Mouse (Mus musculus) bone marrow, adult 2 months (tissue): Measurements from ENCODE around the gene Coro1c. TPM values are rescaled to one million over a fixed set of nuclear protein-coding genes. Genes with fewer than 3 reads are reported as not detected.

Source experiments
- H3K27ac ChIP-seq: fragments of 200-500 bp; 2 replicates; pipeline ENCODE4 v1.5.1; 2012; ENCODE audit warnings: low read depth, mild to moderate bottlenecking, control low read depth, inconsistent platforms, low read length; ENCODE audit not compliant: control insufficient read depth, poor library complexity, insufficient read depth
- H3K4me1 ChIP-seq: fragments of 200-500 bp; 2 replicates; pipeline ENCODE4 v1.6.1; 2011; ENCODE audit warnings: low read length; ENCODE audit not compliant: control insufficient read depth, insufficient read depth
- H3K4me3 ChIP-seq: fragments of 200-500 bp; replicated peaks from 2 replicates; pipeline ENCODE3; 2011; ENCODE audit warnings: mild to moderate bottlenecking, low read depth, low read length, control low read depth; ENCODE audit not compliant: control insufficient read depth
- CTCF ChIP-seq: fragments of 200-500 bp; IDR thresholded peaks from 2 replicates; pipeline ENCODE4 v1.5.1; 2011; ENCODE audit warnings: low read length, control low read depth; ENCODE audit not compliant: control insufficient read depth, insufficient read depth
- POLR2A ChIP-seq: fragments of 200-500 bp; IDR thresholded peaks from 2 replicates; pipeline ENCODE4 v1.6.1; 2011; ENCODE audit warnings: low read depth, mild to moderate bottlenecking, control low read depth, low read length, borderline replicate concordance; ENCODE audit not compliant: control insufficient read depth
- WGBS: fragments of 180-500 bp; shearing (Covaris S2); methylation state at CpG from one replicate; pipeline ENCODE4 v1.1.7; 2018; 5-methylcytosine and 5-hydroxymethylcytosine counted together
- polyA plus RNA-seq: library from polyadenylated mRNA; stranded (reverse); fragments of >200 nt; gene quantifications from 2 replicates; pipeline ENCODE4 v1.2.4, GENCODE M21; 2011; ENCODE audit warnings: low replicate concordance; ENCODE audit not compliant: missing spikeins, insufficient read depth, insufficient read length

Coro1c gene
- polyA plus RNA-seq, 1 experiment: 52.7 TPM

DNA sequence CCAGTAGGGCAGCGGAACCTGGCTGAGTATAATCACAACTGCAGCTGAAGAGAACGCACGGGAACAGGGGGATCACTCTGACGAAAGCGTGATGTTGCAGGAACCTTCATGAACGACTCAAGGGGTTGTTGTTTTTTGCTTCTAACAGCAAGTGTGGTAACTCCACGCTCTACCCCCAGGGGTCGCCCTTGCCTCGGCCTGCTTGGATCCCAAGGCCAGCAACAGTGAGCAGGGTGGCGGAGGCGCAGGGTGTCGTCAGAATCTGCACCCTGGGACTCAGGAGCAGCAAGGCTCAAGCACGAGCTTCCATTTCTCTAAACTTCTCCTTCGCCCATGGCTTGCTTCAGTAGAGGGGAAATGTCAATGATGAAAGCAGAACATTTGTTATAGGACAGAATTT, 54.1 kb downstream of the Coro1c start:
- WGBS: 16% methylated on average over 14 of the region's 14 CpGs
- peaks cover 2% of the 10 kb centered on the region for H3K4me1 ChIP-seq
- H3K4me3 ChIP-seq: no peak overlapping the region
- no peak overlapping the region for H3K27ac ChIP-seq
- TF ChIP-seq CTCF: peak; percentile 99
- TF ChIP-seq POLR2A: no peak

DNA sequence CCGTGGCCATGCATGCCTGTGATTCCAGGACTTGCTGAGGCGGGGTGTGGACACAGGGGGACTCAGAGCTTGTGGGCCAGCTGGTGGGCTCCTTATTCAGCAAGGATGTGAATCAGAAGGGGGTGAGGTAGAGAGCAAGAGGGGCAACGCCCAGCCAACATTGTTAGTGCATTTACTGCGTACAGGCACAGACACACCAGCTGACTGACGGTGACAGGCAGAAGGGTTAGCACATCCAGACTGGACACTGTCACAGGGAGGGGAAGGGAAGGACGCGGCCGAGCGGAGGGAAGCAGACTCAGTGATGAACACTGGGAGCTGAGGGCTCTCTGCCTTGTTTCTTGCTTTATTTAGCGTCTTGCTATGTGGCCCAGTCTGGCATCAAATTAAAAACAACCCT, 55.0 kb downstream of the Coro1c start:
- TF ChIP-seq POLR2A: no peak
- TF ChIP-seq CTCF: no peak
- H3K4me3 ChIP-seq: no peak overlapping the region
- 90% methylated on average over 10 of the region's 10 CpGs for WGBS
- H3K4me1 ChIP-seq: peaks cover under 1% of the 10 kb centered on the region
- H3K27ac ChIP-seq: no peak overlapping the region

DNA sequence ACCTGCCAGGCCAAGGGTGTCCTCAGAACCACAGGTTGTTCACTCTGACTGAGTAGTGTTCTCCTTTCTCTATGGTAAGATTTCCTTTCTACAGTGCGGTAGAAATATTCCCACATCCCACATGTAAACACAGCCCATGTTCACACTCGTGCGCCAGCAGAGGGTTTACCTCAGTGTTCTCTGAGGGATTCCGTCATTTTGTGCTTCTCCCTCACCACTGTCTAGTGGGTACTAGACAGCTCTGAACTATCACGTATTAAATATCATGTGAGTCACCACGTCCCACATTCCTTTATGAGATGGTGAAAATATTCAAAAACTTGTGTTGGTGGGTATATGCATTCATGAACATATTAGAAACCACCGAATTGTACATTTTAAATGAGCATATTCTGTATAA, 56.1 kb downstream of the Coro1c start:
- WGBS: 88% methylated on average over 7 of the region's 7 CpGs
- Histone ChIP-seq H3K27ac (no peak overlapping the region), H3K4me3 (no peak overlapping the region), H3K4me1 (no peaks in the 10 kb centered on the region)
- no peak for TF ChIP-seq CTCF
- TF ChIP-seq POLR2A: no peak

DNA sequence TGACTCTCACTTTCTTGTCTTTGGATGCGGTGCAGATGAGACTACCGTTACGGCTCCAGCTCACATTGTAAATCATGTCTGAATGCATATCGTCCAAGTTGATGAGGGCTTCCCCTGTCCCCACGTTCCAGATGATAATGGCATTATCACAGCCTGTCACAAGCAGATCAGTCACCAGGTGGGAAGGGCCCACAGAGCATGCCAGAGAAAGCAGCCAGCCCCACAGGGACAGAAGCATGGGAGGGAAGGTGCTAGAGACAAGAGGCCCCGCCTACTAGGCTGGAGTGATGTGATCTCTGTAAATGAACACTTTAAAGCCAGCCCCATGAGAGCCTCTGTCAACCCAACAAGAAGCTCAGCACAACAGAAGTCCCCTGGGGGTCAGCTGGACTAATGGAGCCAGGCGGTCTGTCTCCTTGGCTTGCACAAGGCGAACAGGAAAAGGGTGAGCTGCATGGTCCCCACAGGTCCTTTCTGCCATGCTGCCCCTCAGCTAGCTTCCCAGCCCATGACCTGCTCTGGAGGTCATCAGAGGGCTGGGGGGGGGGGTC, 57.8 kb downstream of the Coro1c start:
- 73% methylated on average over 8 of the region's 8 CpGs for WGBS
- peaks cover 3% of the 10 kb centered on the region for H3K4me1 ChIP-seq
- H3K4me3 ChIP-seq: no peak overlapping the region
- TF ChIP-seq POLR2A: no peak
- no peak overlapping the region for H3K27ac ChIP-seq

GRCm38 (mm10) chr5:113847636-113848035, 60.9 kb downstream of the Coro1c start:
- Histone ChIP-seq H3K4me3 (no peak overlapping the region), H3K27ac (no peak overlapping the region; the same call in 1 of the 2 replicates), H3K4me1 (peaks cover 9% of the 10 kb centered on the region)
- WGBS: 91% methylated on average over 9 of the region's 9 CpGs
- no peak for TF ChIP-seq POLR2A
- TF ChIP-seq CTCF: no peak

DNA sequence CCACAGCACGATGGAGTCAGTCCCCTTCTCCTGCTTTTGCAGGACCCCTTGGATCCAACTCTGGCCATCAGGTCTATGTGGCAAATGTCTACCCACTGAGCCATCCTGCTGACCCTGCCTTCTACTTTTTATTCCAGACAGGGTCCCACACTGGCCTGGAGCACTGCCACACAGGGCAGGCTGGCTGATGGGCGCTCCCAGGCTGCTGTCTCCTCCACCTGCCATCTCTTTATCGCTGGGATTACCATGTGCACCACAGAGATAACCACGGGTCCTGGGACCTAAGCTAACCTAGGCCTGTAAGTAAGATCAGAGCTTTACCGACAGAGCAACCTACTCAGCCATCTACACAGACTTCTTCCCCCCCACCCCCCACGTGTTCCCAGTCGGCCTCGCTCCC, 61.9 kb downstream of the Coro1c start:
- TF ChIP-seq CTCF: no peak
- TF ChIP-seq POLR2A: no peak
- H3K27ac ChIP-seq: peak overlapping the region; percentile 36; the same call in 1 of the 2 replicates
- peaks cover 11% of the 10 kb centered on the region for H3K4me1 ChIP-seq
- WGBS: 65% methylated on average over 8 of the region's 8 CpGs
- H3K4me3 ChIP-seq: no peak overlapping the region

- H3K27ac ChIP-seq: no peak overlapping the region
- 84% methylated on average over 8 of the region's 8 CpGs for WGBS
- H3K4me1 ChIP-seq: peaks cover 11% of the 10 kb centered on the region
- H3K4me3 ChIP-seq: no peak overlapping the region
- TF ChIP-seq CTCF (no peak), POLR2A (no peak)
Measured at GRCm38 (mm10) chr5:113845627-113846026, 62.9 kb downstream of the Coro1c start.

- no peak overlapping the region for H3K4me3 ChIP-seq
- WGBS: 18% methylated on average over 7 of the region's 7 CpGs
- 0 out of 2 replicates have a peak overlapping the region, but pooled peaks have one; percentile 4 for H3K27ac ChIP-seq
- H3K4me1 ChIP-seq: peaks cover 12% of the 10 kb centered on the region
- peak; percentile 99 for TF ChIP-seq CTCF
- no peak for TF ChIP-seq POLR2A
Measured at GRCm38 (mm10) chr5:113844721-113845120, 63.8 kb downstream of the Coro1c start.

DNA sequence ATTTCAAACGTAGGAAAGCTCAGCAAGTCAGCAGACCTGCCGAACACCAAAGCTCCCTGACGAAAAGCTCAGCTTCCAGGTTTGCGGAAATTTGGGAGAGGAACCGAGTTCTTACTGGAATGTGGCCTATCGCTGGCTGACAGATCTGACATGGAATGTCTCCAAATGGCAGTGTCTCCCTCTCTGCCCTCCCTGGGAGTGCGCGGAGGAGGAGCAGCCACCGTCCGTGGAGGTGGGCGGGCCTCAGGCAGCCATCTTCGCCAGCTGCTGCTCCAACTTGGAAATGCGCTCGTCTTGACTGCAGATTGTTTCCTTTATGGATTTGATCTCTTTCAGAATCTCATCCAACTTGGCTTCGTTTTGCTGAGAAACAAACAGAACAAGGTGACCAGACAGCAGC, 64.5 kb downstream of the Coro1c start:
- Histone ChIP-seq H3K27ac (0 out of 2 replicates have a peak overlapping the region, but pooled peaks have one; percentile 4), H3K4me1 (peaks cover 12% of the 10 kb centered on the region), H3K4me3 (no peak overlapping the region)
- TF ChIP-seq POLR2A: no peak
- no peak for TF ChIP-seq CTCF
- WGBS: 92% methylated on average over 15 of the region's 15 CpGs
